Mouse (Mus musculus) megakaryocyte, embryonic 14.5 days (primary cell): ENCODE results near the gene Ushbp1. TPM values are rescaled to one million over a fixed set of nuclear protein-coding genes. Genes with fewer than 3 reads are reported as not detected.

Experiments used
- H3K27me3 ChIP-seq: replicated peaks from 2 replicates; pipeline ENCODE3; 2012; ENCODE audit warnings: inconsistent platforms
- H3K36me3 ChIP-seq: replicated peaks from 2 replicates; pipeline ENCODE3; 2012; ENCODE audit warnings: low read length, inconsistent platforms, mixed read lengths
- H3K4me1 ChIP-seq: 2 replicates; pipeline ENCODE4 v1.6.1; 2012; ENCODE audit warnings: inconsistent platforms
- H3K4me3 ChIP-seq: replicated peaks from 2 replicates; pipeline ENCODE3; 2012; ENCODE audit warnings: moderate library complexity, mild to moderate bottlenecking, inconsistent platforms
- H3K9me3 ChIP-seq: 2 replicates; pipeline ENCODE4 v1.6.1; 2012; ENCODE audit warnings: inconsistent platforms
- FLI1 ChIP-seq: IDR thresholded peaks from 2 replicates; pipeline ENCODE4 v1.6.1; 2012; ENCODE audit warnings: low read length, inconsistent platforms, mixed read lengths
- GATA1 ChIP-seq: IDR thresholded peaks from 3 replicates; pipeline ENCODE4 v1.6.1; 2012; ENCODE audit warnings: mixed read lengths, low read length, inconsistent platforms, borderline replicate concordance
- polyA plus RNA-seq: library from polyadenylated mRNA; stranded (reverse); fragments of >175 nt; gene quantifications from 2 replicates; pipeline ENCODE4 v1.2.3, GENCODE M21; 2012; ENCODE audit warnings: low replicate concordance; ENCODE audit not compliant: insufficient read depth

Gene Ushbp1
- polyA plus RNA-seq, 1 experiment: 0.06 TPM

DNA sequence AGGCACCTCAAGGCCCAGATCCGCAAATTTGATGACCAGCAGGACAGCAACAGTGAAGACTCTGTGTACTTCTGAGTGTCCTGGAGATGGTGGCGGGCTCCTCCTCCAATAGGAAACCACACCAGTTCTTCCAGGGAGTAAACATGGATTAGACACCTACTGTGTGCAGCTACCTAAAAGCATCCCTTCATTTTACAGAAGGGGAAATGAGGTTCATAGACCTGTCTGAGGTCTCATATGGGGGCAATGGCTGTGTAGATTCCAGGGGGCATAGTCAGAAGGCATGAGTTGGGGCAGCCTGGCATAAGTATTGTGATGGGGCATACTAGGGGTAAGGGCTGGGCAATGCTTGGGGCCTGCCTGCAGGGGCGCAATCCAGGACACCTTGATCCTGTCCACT is 22.6 kb downstream of the Ushbp1 start:
- H3K36me3 ChIP-seq: peaks cover 71% of the 10 kb centered on the region
- peaks cover 74% of the 10 kb centered on the region for H3K4me1 ChIP-seq
- H3K9me3 ChIP-seq: no peaks in the 10 kb centered on the region

DNA sequence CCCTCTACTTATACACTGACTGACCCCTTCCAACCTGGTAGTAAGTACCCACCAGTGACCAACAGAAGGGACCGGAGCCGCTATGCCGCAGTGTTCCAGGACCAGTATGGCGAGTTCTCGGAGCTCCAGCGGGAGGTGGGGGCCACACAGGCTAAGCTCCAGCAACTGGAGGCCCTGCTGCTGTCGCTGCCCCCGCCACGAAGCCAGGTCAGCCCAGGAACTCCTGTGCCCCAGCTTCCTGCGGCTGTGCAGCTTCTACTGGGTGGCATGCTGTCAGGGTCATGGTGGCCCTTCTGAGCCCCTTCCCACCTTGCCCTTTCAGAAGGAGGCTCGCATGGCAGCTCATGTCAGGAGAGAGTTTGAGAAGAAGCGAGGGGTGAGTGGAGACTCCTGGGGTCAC is 23.2 kb downstream of the Ushbp1 start:
- TF ChIP-seq GATA1 (no peak), FLI1 (no peak)
- Histone ChIP-seq H3K4me3 (no peak overlapping the region), H3K4me1 (peaks cover 79% of the 10 kb centered on the region), H3K27me3 (peaks cover 17% of the 10 kb centered on the region), H3K36me3 (peaks cover 66% of the 10 kb centered on the region), H3K9me3 (no peaks in the 10 kb centered on the region)

More for the DNA sequence above, 22.6 kb downstream of the Ushbp1 start:
- TF ChIP-seq GATA1 (no peak), FLI1 (no peak)
- no peak overlapping the region for H3K4me3 ChIP-seq
- H3K27me3 ChIP-seq: peaks cover 21% of the 10 kb centered on the region

DNA sequence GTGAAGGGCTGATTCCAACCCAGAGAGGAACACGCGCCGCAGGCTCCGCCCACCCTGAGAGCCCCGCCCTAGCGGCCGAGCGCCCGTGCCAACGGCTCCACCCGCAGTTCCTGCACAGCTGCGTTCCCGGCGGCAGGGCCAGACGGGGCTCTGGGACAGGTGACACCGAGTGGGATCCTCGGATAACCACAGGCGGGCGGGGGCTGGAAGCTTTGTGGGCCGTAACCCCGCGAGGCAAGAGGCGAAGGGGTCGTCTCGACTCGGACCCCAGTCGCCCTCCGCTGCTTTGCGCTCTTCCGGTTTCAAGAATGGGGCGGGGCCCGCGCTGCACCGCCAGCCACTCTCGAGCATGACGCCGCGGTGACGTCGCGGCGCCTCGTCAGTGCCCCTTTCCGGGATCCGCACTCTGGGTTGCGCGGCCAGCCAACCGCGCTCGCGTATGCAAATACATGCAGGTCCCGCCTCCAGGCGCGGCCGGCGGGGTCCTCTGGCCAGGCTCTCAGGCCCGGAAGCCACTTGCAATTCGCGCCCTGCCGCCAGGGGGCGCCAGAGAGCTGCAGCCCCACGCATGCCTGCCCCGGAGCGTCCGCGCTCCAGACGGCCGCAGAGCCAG is 24.3 kb downstream of the Ushbp1 start, which contains the start of gene Ocel1:
Gene Ocel1 (plus strand): TSS at position 63 of the 613 bp plus-strand sequence.
- H3K36me3 ChIP-seq: peaks cover 59% of the 10 kb centered on the region
- peaks cover 75% of the 10 kb centered on the region for H3K4me1 ChIP-seq
- H3K27me3 ChIP-seq: peaks cover 8% of the 10 kb centered on the region
- no peaks in the 10 kb centered on the region for H3K9me3 ChIP-seq
- TF ChIP-seq GATA1: no peak
- peak; percentile 53; the same call in 1 of the 2 replicates for TF ChIP-seq FLI1
- peak within 1 kb of the TSS; percentile 97 for H3K4me3 ChIP-seq

- peak overlapping the region; percentile 97 for H3K4me3 ChIP-seq
- TF ChIP-seq FLI1 (no peak), GATA1 (no peak)
These were observed 24.8 kb downstream of the Ushbp1 start for GRCm38 (mm10) chr8:71370711-71371235.

DNA sequence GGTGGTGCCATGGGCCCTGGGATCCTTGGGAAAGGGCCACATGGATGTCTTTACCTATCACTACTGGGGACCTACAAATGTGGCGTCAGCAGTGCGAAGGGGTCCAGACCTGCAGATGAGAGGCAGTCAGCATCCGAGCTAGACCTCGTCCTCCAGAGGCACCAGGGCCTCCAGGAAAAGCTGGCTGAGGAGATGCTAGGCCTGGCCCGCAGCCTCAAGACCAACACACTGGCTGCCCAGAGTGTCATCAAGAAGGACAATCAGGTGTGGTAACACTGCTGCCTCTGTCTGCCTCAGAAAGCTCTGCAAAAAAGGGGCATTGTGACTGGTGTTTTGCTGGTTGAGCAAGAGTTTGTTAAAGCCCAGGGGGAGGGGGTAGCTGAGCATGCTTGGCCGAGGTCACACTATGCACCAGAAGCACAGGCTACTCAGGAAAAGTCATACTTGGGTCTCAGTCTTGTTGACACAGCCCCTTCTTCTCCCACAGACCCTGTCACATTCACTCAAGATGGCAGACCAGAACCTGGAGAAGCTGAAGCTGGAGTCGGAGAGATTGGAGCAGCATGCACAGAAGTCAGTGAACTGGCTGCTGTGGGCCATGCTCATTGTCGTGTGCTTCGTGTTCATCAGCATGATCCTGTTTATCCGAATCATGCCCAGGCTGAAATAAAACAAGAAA is 26.4 kb downstream of the Ushbp1 start:
- Histone ChIP-seq H3K27me3 (no peaks in the 10 kb centered on the region), H3K4me1 (peaks cover 64% of the 10 kb centered on the region), H3K36me3 (peaks cover 37% of the 10 kb centered on the region), H3K9me3 (no peaks in the 10 kb centered on the region), H3K4me3 (peak overlapping the region; percentile 92)
- no peak for TF ChIP-seq FLI1
- TF ChIP-seq GATA1: no peak

More at GRCm38 (mm10) chr8:71370711-71371235, 24.8 kb downstream of the Ushbp1 start:
- H3K36me3 ChIP-seq: peaks cover 53% of the 10 kb centered on the region
- peaks cover 2% of the 10 kb centered on the region for H3K27me3 ChIP-seq
- peaks cover 75% of the 10 kb centered on the region for H3K4me1 ChIP-seq
- no peaks in the 10 kb centered on the region for H3K9me3 ChIP-seq

- no peaks in the 10 kb centered on the region for H3K27me3 ChIP-seq
- H3K4me1 ChIP-seq: peaks cover 68% of the 10 kb centered on the region
- H3K36me3 ChIP-seq: peaks cover 29% of the 10 kb centered on the region
- H3K4me3 ChIP-seq: peak overlapping the region; percentile 92
- no peak for TF ChIP-seq GATA1
- TF ChIP-seq FLI1: no peak
- no peaks in the 10 kb centered on the region for H3K9me3 ChIP-seq
These were observed 27.2 kb downstream of the Ushbp1 start for GRCm38 (mm10) chr8:71368366-71368765.

DNA sequence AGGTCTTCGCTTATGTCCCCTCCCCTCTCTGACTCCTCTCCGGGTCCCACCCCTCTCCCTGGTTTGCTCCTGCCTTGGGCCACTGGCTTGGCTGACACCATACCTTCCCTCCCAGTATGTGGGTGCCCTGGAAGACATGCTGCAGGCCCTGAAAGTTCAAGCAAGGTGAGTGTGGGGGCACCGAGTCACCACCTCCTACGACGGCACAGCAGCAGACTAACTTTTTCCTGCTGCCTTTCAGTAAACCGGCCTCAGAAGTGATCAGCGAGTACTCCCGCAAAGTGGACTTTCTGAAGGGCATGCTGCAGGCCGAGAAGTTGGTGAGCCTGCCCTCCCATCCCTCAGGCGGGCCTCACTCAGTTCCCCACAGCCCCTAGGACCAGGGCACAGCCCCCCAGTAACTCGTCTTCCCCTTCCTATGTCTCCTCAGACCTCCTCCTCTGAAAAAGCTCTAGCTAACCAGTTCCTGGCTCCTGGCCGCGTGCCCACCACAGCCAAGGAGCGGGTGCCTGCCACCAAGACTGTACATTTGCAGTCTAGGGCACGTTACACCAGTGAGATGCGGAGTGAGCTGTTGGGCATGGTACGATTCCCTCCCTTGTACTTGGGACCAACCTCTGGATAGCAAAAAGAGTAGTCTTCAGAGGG is 27.9 kb downstream of the Ushbp1 start:
- Histone ChIP-seq H3K9me3 (no peaks in the 10 kb centered on the region), H3K36me3 (peaks cover 27% of the 10 kb centered on the region), H3K4me3 (peak overlapping the region; percentile 92), H3K27me3 (no peaks in the 10 kb centered on the region), H3K4me1 (peaks cover 68% of the 10 kb centered on the region)
- TF ChIP-seq FLI1 (no peak), GATA1 (no peak)

- no peak for TF ChIP-seq FLI1
- no peak for TF ChIP-seq GATA1
- H3K9me3 ChIP-seq: no peaks in the 10 kb centered on the region
- H3K4me1 ChIP-seq: peaks cover 65% of the 10 kb centered on the region
- no peaks in the 10 kb centered on the region for H3K27me3 ChIP-seq
- peaks cover 25% of the 10 kb centered on the region for H3K36me3 ChIP-seq
- peak within 1 kb of the TSS; percentile 92 for H3K4me3 ChIP-seq
These were observed 28.7 kb downstream of the Ushbp1 start, which contains the start of gene Use1 for GRCm38 (mm10) chr8:71366771-71367528. TSS of gene Use1 (plus strand) at chr8:71366848.

DNA sequence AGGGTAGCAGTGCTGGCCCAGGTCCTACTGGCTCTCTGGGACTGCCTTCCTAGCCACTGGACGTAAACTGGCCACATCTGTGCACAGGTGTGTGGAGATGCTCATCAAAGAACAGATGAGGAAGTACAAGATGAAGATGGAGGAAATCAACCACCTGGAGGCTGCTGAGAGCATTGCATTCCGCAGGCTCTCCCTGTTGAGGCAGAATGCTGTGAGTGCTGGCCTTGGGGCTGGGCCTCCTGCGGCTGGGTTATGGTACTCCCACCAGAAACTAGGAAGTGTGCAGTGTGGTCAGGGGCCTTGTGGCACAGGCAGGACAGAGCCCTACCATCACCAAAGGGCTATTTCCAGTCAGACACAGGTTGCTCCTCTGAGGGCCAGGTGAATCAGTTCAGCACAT is 37.6 kb downstream of the Ushbp1 start:
- Histone ChIP-seq H3K27me3 (no peaks in the 10 kb centered on the region), H3K4me1 (peaks cover 16% of the 10 kb centered on the region), H3K9me3 (no peaks in the 10 kb centered on the region), H3K4me3 (no peak overlapping the region), H3K36me3 (peaks cover 93% of the 10 kb centered on the region)
- TF ChIP-seq FLI1 (no peak), GATA1 (no peak)
